Mouse (Mus musculus) left cerebral cortex, adult 6 months (tissue): Measurements from ENCODE around the gene Olfr1201. TPM values are rescaled to one million over a fixed set of nuclear protein-coding genes. Genes with fewer than 3 reads are reported as not detected.

Experiments
- long read RNA-seq, 2 experiments: library from polyadenylated mRNA; unstranded; transcript quantifications; one replicate each; pipeline ENCODE4 v2.0.0; 2019 to 2020
- polyA plus RNA-seq: library from polyadenylated mRNA; unstranded; fragments of <200 nt; fragmentation: Nextera tagmentation; gene quantifications from 2 replicates; pipeline ENCODE4 v1.2.3, GENCODE M21; 2021

Olfr1201 gene
- polyA plus RNA-seq, result not detected in 2 replicates
- long read RNA-seq, experiment 1, result 0 reads
- long read RNA-seq, experiment 2, result 0 reads

GRCm38 (mm10) chr2:88792736-88793135, at the start of gene Olfr1201:
TSS of gene Olfr1201 (plus strand) at chr2:88793036.

GRCm38 (mm10) chr2:88751270-88751669, 41.6 kb upstream of the Olfr1201 start, which contains the start of gene Olfr1198:
TSS of gene Olfr1198 (minus strand) at chr2:88751370.

GRCm38 (mm10) chr2:88760369-88760768, 32.5 kb upstream of the Olfr1201 start, which contains the start of gene Olfr1199:
TSS of gene Olfr1199 (minus strand) at chr2:88760469.

GRCm38 (mm10) chr2:88770388-88770787, 22.4 kb upstream of the Olfr1201 start, which contains the start of gene Olfr1200:
TSS of gene Olfr1200 (minus strand) at chr2:88770488.

GRCm38 (mm10) chr2:88814196-88814595, 21.4 kb downstream of the Olfr1201 start, which contains the start of gene Olfr1202:
TSS of gene Olfr1202 (plus strand) at chr2:88814496.

GRCm38 (mm10) chr2:88829437-88829836, 36.6 kb downstream of the Olfr1201 start, which contains the start of gene Olfr1205:
TSS of gene Olfr1205 (plus strand) at chr2:88829737.

Other genes starting within 250 kb of the Olfr1201 start
- not detected in 2 replicates for gene Olfr1188, start 236.1 kb upstream of the Olfr1201 start, polyA plus RNA-seq
- gene Olfr1189, start 206.6 kb upstream of the Olfr1201 start, polyA plus RNA-seq, result not detected in 2 replicates
- not detected in 2 replicates for gene Olfr1191-ps1, start 152.5 kb upstream of the Olfr1201 start, polyA plus RNA-seq
- not detected in 2 replicates for gene Olfr1192-ps1, start 144.5 kb upstream of the Olfr1201 start, polyA plus RNA-seq
- gene Olfr1193, start 117.4 kb upstream of the Olfr1201 start, polyA plus RNA-seq, result not detected in 2 replicates
- gene Olfr1195, start 103.8 kb upstream of the Olfr1201 start, polyA plus RNA-seq, result not detected in 2 replicates
- gene Olfr1196, start 88.4 kb upstream of the Olfr1201 start, polyA plus RNA-seq, result not detected in 2 replicates
- gene Olfr1197, start 60.7 kb upstream of the Olfr1201 start, polyA plus RNA-seq, result not detected in 2 replicates
- not detected in 2 replicates for gene Olfr1198, start 41.7 kb upstream of the Olfr1201 start, polyA plus RNA-seq
- gene Olfr1199, start 32.6 kb upstream of the Olfr1201 start, polyA plus RNA-seq, result not detected in 2 replicates
- gene Olfr1200, start 22.5 kb upstream of the Olfr1201 start, polyA plus RNA-seq, result 0.04 TPM in 1 of 2 replicates, not detected in the other
- gene Olfr1202, start 21.5 kb downstream of the Olfr1201 start, polyA plus RNA-seq, result not detected in 2 replicates
- gene Olfr1205, start 36.7 kb downstream of the Olfr1201 start, polyA plus RNA-seq, result not detected in 2 replicates
- not detected in 2 replicates for gene Olfr1204, start 56.3 kb downstream of the Olfr1201 start, polyA plus RNA-seq
- gene Olfr1206, start 70.2 kb downstream of the Olfr1201 start, polyA plus RNA-seq, result not detected in 2 replicates
- not detected in 2 replicates for gene Olfr1208, start 109.3 kb downstream of the Olfr1201 start, polyA plus RNA-seq
- not detected in 2 replicates for gene Olfr1209, start 122.1 kb downstream of the Olfr1201 start, polyA plus RNA-seq
- gene Olfr1211, start 145.1 kb downstream of the Olfr1201 start, polyA plus RNA-seq, result not detected in 2 replicates
- gene Olfr1212, start 160.9 kb downstream of the Olfr1201 start, polyA plus RNA-seq, result not detected in 2 replicates
- gene Gm13762, start 187.2 kb downstream of the Olfr1201 start, polyA plus RNA-seq, result not detected in 2 replicates
- not detected in 2 replicates for gene Olfr1214, start 199.6 kb downstream of the Olfr1201 start, polyA plus RNA-seq
- not detected in 2 replicates for gene Olfr1215, start 213.9 kb downstream of the Olfr1201 start, polyA plus RNA-seq
- gene Olfr1216, start 225.3 kb downstream of the Olfr1201 start, polyA plus RNA-seq, result not detected in 2 replicates
- gene Olfr1217, start 239.0 kb downstream of the Olfr1201 start, polyA plus RNA-seq, result not detected in 2 replicates